Mouse (Mus musculus) 416B (cell line): ENCODE results near the gene Syne4.

Experiments used
- DNase-seq: peaks from one replicate; pipeline ENCODE4 v3.0.0; 2011; ENCODE audit warnings: low read depth

Syne4 gene

GRCm38 (mm10) chr7:30328379-30328778, 13.8 kb downstream of the Syne4 start:
- DNase-seq = no peak

- DNase-seq = peak; percentile 93
Observed at GRCm38 (mm10) chr7:30331887-30332286, 17.3 kb downstream of the Syne4 start.

- DNase-seq = peak; percentile 94
Observed at GRCm38 (mm10) chr7:30332622-30333259, 18.1 kb downstream of the Syne4 start.

DNA sequence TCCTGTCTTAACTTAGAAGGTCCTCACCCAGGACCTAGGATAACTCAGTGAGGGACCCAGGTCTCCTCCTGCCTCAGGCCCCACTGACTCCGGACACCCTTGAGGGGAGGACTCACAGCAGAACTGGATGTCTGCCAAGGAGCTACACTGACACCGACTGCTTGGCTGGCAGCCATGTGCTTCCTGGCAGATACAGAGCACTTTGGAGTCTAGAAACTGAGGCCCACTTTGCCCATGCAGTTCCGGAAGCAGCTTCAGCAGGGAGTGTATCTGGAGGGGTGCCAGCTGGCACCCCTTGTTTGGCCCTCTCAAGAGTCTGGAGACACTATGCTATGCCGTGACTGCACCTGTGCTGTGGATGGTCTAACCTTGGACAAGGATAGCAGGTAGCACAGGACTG, 18.8 kb downstream of the Syne4 start:
- DNase-seq = peak; percentile 98

GRCm38 (mm10) chr7:30334563-30334962, 20.0 kb downstream of the Syne4 start:
- no peak for DNase-seq

DNA sequence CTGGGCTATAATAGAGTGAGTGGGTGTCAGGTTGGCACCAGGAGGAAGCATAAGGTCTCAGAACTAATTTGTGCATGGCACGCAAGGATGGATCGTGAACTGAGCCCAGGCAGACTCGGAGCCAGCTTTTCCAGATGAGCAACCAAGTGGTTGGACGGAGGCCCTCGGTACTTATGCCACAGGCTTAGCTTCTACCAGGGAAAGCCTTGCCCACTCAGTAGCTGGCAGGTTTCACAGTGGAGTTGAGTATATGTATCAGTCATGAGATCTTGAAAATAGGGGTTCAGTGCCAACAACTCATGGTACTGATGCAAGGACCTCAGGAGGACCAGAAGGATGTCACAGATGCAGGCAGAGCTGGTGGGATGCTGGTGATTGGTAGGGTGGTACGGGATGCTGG, 21.1 kb downstream of the Syne4 start:
- DNase-seq = no peak

DNA sequence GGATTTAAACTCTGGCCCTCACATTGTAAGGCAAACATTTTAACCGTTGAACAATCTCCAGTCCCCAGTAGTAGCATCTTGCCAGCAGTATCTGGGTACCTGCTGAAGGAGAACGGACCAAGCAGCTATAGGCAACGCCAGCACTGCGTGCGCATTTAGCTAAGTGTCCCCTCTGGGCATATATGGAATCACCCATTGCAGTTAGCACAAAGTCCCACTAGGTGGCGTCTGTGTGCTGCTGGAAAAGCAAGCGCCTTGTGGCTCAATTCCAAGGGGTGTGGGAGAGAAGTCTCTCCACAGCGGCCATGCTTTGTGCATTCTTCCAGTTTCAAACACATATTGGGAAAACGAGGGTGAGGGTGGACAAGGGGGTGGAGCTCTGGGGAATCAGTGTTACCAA, 21.8 kb downstream of the Syne4 start:
- peak; percentile 90 for DNase-seq

- no peak for DNase-seq
Observed at GRCm38 (mm10) chr7:30339432-30340109, 25.0 kb downstream of the Syne4 start.

DNA sequence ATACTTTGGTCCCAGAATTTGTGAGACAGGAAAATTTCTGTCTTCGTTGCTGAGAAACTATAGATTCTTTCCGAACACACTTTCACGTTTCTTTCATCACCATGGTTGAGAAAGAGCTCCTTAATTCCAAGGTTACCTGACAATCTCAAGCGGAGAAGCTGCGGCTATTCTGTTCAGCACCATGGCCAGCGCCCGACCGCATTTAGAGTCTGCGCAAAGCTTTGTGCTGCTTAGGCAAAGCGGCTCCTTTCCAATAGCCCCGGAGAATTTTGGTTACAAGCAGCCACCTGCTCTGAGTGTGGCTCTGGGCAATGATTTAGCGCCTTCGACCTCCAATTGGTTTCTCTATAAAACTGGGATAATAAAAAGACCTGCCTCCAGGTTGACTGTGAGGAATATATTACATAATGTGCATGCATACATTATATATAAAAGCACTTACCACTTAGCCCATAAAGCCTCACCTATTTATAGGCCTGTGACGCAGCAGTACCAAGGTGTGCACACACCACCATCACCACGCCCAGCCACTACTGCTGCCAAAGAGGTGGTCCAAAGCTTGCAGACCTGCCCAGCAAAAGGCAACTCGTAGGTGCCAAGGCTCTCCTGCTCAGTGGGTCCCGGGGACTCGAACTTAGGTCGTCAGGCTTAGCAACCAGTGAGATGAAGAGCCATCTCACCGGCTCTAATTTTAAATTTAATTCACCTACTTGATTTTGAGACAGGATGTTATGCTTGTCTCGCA, 32.2 kb downstream of the Syne4 start:
- DNase-seq = peak; percentile 60

GRCm38 (mm10) chr7:30347828-30348227, 33.2 kb downstream of the Syne4 start:
- DNase-seq = peak; percentile 65

- DNase-seq = peak; percentile 68
Observed at GRCm38 (mm10) chr7:30353279-30353822, 38.7 kb downstream of the Syne4 start.

DNA sequence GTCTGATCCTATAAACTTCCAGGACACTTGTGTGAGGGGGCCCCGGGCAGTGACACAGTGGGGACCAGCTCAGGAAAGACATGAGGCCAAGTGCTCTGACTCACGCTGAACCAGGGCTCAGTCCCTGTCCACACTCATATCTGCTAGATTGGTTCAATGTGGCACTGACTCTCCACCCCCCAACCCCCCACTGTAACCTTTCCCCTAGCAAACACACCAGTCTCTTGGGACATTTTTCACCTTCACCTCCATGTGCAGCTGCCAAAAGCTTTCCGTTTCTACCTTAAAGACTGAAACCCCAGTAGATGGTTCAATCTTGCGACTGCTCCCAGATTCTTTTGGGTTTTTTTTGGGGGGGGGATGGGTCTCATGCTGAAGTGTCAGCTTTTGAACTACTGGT, 39.5 kb downstream of the Syne4 start:
- no peak for DNase-seq

DNA sequence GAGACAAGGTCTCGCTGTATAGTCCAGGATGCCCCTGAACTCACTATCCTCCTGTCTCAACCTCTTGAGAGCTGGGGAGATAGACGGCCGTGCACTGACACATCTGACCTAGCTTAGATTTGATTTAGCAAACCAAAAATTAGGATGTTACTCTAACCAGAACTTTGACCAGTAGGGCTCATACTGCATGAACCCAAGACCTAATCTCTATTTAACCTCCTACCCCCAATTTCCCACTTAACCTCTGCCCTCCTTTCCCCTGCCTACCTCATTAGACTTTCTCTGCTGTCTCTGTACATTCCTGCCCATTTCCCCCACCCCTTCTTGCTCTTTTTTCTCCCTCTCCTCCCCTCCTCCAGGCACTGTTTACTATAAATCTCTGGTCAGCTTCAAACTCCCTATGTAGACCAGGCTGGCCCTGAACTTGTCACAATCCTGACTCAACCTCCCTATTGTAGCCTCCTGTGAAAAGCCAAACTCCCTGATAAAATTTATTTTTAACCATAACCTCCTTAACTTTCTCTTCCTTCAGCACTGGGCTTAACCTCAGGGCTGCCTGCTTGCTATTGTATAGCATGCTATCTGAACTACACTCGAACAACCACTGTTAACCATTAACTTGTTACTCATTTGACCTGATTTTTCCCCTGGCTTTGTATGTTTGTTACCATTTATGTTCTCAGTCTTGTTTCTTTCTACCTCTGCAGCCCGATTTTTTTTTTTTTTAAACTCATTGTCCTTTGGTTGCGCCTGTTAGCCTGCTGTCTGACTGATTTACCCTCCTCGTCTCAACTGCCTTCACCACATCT, 44.0 kb downstream of the Syne4 start:
- DNase-seq = no peak

DNA sequence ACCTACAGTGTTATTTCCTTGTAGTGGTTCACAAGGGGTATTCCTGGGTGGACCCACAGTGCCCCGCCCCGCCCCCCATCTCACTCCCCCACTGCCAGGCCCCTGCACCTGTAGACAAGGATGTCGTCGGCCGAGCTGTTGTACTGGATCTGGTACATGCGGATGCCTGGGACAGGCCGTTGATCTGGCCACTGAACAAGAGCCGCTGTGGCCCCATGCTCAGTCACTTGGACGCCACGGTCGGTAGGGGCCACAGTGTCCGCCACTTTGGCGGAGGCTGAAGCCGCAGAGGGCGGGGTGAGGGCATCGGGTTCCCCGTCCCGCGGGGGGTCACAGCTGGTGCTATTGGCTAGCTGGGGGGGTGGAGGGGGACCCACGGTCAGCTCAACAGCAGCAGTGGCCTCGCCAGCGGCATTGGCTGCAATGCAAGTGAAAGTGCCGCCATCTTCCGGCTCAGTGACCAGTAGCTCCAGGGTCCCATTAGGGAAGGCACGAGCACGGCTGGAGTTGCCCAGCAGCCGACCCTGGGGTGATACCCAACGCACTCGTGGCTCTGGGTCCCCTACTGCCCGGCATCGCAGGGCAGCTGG, 44.8 kb downstream of the Syne4 start:
- no peak for DNase-seq

GRCm38 (mm10) chr7:30360028-30360427, 45.4 kb downstream of the Syne4 start:
- no peak for DNase-seq

DNA sequence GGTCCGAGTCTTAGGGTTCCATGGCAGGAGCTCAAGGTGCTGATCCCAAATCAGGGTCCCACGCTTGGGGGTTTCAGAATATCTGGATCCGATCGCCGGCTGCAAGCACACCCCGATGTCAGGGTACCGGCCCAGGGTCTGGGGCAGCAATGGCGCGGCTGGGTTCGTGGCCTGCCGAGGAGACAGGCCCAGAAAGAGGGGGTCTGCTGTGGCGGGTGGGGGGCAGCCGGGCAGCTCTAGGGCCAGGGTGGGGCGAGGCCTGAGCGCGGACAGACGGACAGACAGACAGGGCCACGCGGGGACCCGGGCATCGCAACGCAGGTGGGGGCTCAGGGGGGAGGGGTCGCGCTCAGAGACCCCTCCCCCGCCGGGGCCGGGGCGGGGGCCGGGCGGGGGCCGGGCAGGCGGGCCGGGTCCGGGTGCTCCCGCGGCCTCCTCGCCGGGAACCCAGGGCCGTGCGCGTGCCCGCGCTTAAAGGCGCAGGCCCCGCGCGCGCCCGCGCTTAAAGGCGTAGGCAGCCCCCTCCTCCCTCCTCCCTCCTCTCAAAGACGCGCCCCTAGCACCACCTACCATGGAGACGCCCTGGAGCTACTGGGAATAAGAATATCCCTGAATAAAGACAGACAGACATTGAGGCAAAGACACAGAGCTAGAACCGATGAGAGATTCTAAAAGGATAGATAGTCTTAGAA, 48.2 kb downstream of the Syne4 start, which contains the start of gene Lrfn3:
TSS of gene Lrfn3 (minus strand) at position 121 of the 692 bp plus-strand sequence.
- DNase-seq = no peak

DNA sequence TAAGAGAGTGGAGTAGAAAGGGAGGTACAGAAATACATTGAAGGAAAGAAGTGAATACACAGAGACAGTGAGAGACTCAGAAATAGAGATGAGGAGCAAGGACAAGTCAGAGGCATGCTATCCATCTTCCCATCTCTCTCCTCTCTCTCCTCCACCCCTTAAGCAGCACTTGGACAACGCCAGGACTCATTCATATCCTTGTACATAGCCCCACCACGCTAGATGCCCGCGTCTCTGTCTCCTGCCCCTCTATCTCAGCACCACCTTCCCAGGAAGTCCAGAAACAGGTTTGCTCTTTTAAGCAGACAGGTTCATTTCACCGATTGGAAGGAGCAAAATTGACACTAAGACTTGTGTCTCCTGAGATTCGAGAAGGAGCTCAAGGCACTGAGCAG, 48.7 kb downstream of the Syne4 start:
- no peak for DNase-seq

- no peak for DNase-seq
Observed at GRCm38 (mm10) chr7:30367466-30367865, 52.9 kb downstream of the Syne4 start.
